Mouse (Mus musculus) layer of hippocampus, postnatal 10 days (tissue): ENCODE results near the gene Aanat. TPM values are rescaled to one million over a fixed set of nuclear protein-coding genes. Genes with fewer than 3 reads are reported as not detected.
A peak's percentile ranks its signal among the peaks of the same experiment; 100 is the strongest.

Source experiments
- DNase-seq, 2 experiments: peaks; one replicate each; pipeline ENCODE4 v3.0.0; 2021; ENCODE audit warnings: low spot score in 2 of 2
- total RNA-seq, 2 experiments: library from RNA; stranded (reverse); gene quantifications; 2 replicates each; pipeline ENCODE4 v1.2.3; 2021

Gene Aanat
- total RNA-seq, 2 experiments from 2014 or later, result 0.34 TPM; not detected in 1

DNA sequence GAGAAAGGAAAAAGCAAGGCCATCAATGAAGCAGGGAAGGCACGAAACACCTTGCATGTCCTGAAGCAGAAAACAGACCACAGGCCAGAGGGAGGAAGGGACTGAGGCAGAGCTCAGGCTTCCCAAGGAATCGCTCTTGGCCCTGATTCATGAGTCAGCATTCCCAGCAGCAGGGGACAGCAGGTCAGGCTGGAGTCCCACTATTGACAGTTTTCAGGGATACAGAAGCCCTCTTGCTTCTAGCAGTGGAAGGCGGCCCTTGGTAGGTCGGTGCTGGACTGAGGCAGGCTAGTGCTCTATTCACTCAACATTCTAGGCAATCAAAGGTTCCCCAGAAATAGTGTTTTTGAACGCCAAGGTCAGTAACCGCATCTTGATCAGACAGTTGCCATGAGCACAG lies 11.7 kb upstream of the Aanat start:
- DNase-seq, result no peak

DNA sequence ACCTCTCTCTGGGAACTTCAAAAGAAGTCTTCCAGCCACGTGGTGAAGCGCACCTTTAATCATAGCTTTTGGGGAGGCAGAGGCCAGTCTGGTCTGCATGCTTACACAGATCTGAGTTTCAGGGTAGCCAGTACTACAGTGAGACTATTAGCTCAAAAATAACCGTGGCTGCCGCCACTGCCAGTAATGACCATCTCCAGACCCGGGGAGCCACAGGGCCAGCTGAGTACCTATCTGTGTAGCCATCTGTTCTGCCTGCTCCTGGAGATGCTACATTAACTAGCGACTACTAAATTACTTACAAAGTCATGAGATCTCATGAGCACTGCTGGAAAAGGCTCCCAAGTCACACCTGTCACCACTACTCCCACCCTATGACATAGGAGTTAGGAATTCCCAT lies 11.2 kb upstream of the Aanat start:
- DNase-seq, result no peak

DNA sequence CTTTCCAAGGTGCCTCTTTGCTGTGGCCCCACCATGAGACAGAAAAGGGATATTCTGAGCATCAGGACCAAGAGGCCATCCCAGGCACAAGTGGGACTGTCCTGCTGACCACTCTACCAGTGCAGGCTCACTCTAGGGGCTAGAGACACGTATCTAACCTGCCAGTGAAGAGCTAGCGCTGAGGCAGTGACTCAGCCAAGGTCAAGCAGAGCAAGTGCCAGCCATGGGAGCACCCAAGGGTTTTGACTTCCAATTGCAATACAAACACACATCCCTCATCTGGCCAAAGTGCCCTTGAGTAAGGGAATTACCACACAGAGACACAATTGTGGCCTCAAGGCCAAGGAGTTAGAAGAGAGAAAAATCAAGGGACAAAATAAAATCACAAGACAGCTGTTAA lies 10.8 kb upstream of the Aanat start:
- no peak for DNase-seq

DNA sequence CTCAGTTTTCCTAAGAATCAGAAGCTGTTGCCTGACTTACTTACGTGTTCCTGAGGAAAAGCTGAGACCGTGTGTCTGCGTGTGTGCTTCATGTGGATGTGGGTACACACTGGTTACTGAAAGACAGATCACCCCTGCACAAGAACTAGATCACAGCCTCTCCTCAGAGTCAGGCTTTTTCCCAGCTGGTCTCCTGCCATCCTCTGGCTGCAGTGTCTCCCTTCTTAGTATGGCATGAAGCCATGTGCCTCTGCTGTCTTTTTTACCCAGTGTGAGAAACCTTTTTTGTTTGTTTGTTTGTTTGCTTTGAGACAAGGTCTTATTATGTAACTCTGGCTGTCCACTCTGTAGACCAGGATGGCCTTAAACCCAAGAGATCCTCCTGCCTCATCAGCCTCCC lies 7.0 kb upstream of the Aanat start:
- no peak for DNase-seq

DNA sequence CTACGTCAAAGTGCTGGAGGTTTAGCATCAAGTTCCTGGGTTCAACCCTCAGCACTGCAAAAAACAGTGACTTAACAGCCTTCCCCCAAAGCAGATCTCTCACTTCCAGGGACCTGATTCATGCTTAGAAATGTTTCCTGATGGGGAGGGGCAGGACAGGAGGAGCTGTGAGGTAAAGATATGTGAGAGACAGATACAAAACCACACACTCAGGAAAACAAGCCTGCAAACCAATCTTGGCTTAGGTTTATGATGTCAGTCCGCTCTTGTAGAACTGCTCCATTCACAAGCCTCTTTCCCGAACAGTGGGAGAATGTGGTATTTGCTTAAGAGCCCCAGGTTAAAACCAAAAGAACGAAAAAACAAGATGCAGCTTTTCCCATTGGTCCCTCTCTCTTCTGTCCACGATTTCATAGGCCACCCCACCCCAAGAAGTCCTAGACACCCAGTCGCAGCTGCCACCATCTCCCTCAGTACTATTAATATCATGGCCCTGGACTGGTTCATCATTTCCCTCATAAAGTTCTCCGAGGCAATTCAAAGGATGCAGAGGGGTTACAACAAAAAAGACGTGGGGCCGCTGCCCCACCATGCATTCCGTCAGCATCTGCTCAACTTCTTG lies 6.1 kb upstream of the Aanat start:
- DNase-seq, result no peak

DNA sequence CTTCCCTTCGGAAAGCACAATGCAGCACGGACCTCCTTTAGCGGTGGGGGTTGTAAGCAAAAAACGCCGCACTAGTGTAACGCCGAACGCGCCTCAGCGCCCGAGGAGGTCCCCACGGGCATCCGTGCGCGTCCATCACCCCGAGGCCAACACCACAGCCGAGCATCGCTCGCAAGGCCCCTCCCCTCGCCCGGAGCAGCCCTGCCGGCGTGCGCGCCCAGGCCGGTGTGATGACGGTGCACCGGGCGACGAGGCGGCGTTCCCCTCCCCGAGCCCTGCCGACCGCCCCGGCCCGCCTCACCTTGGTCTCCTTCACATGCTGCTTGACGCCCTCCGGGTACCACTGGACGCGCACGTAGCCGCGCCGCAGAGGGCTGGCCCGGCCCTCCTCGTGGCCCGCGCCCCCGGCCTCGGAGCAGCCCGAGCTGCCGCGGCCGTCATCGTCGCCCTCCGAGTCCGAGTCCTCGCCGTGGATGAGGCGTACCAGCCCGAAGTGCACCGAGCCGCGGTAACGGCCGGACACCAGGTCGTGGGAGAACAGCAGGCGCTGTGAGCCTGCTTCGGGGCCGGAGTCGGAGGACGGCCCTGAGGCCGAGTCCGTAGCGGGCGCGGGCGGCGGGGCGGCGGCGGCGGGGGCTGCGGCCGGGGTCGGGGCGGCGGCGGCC lies 5.4 kb upstream of the Aanat start:
- peak in 1 of 2 experiments; percentile 52 for DNase-seq

DNA sequence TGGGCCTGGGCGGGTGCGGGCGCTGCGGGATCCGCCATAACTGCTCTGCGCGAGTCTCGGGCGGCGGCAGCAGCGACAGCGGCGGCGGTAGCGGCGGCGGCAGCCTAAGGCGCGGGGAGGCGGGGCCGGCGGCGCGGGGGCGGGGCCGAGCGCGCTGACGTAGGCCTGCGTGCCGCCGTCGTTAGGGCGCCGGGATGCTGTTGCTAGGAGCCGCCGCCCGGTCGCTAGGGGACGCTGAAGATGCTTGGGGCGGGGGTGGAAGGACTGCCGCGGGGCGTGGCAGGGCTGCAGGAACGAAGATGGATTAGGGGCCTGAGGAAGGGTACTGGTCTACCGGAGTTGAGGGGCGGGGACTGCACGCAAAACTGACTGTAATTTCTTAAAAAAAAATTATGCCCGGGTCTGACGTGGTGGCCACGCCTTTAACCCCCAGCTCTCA lies 4.8 kb upstream of the Aanat start, which contains the start of gene Ube2o:
Ube2o (minus strand) TSS at position 72 of the 439 bp plus-strand sequence.
- peak; percentile 83 to 91 for DNase-seq

DNA sequence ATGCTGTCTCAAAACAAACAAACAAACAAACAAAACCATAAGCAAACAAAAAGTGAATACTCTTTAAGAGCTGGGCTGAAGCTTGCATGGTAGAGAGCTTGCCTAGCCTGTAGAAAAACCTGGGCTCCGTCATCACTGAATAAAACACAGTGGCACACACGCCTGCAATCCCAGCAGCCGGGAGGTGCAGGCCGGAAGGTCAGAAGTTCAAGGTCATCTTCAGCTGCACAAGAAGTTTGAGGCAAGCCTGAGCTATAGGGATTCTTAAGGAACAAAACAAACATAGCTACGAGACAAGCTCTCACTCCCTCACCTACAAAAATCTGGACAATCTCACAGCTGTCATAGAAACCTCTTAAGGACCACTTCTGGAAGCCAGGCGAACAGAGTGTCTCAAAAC lies 550 bp upstream of the Aanat start:
- DNase-seq, result no peak

DNA sequence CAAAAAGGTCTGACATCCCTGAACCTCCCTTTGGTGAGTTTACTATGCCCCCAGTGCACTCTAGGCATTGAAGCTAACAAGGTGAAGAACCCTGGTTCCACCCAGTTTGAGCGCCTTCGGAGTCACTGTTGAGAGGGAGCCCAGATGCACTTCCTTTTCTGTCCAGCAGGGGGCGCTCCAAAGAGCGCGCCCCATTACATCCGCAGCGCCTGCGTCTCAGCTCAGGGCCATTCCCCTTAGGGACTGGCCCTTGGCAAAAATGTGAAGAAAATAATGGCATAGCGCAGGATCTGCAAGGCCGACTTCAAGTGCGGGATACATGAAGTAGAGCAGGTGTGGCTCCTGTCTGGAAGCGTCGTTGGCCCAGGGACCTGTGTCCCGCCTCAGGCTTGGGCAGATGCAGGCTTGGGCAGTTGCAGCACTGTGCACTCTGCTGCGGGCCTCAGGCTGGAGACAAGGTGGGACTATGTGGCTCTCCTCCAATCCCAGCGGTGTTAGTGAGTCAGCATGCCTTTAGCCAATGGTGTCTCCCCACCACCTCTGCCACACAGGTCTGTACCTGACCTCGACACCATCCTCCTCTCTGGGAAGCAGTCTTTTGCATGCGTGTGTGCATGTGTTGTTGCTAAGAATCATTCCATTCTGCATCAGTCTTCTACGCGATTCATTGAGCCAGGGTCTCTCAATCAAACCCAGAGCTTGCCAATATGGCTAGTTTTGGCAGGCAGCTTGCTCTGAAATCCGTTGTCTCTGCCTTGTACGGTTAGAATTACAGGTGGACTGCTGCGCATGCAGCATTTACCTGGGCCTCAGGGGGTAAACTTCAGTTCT lies 784 bp downstream of the Aanat start:
- DNase-seq, result peak; percentile 77 to 79

DNA sequence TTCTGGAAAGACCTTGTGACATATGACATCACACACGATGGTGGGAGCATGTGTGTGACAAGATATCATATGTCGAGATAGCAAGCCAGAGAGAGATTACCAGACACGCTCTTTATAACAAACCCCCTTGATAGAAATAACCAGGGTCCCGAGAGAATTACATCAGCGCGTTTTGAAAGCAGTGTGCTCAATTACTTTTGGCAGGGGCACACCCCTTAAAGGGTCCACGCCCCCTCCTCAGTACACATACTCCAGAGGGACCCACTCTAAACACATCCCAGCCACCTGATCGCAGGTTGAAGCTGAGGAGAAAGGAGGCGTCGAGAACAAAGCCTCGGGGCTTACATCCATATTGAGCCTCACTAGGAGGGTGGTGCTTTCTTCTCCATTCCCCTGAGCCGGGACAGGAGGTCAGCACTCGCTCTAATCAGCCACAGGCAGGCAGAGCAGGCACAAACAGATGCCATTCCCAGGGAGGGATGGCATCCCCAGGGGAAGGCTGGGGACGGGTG lies 2.8 kb downstream of the Aanat start:
- DNase-seq, result no peak

DNA sequence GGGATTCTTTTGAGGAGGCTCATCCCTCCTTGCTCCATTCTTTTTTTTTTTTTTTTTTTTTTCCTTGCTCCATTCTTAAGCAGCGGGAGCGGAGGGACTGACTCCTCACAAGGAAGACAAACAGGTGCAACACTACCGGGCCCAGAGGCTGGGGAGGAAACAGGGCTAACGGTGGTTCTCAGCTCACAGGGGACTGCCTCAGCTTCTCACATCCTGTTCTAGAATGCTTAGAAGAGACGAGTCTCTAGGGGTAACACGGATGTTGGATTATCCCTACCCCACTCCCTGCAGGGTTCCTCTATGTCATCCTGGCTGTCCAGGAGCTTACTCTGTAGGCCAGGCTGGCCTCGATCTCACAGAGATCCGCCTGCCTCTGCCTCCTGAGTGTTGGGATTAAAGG lies 3.3 kb downstream of the Aanat start:
- DNase-seq, result no peak

DNA sequence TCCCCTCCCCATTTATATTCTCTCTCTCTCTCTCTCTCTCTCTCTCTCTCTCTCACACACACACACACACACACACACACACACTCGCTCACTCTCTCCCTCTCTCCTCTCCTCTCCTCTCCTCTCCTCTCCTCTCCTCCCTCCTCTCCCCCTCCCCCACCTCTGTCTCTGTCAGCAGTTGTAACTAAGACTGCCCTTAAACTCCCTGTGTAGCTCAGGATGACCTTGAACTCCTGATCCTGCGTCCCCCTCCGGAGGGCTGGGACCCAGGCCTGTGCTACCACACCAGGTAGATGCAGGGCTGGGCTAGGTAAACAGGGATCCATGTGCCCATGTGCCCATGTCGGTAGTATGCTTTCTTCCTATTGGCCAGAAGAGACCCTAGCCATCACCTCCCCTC lies 5.4 kb downstream of the Aanat start:
- DNase-seq, result no peak

DNA sequence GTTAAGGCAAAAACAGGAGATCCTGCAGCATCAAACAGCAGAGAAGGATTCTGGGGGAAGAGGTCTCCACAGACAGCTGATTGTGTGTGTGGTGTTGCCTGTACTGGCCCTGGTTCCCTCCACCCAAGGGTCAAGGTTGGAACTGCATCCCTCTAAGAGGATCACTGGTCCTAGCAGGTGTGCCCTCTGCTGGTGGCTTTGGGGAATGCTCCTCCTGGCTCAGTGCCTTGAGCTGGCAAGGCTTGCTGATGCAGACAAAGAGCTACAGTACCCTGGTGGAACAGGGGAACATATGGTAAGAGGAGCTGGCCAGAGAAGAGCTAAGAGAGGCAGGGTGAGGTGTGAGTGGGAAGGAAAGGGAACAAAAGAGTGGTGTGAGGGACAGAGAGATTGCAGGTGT lies 6.2 kb downstream of the Aanat start:
- peak; percentile 99 to 100 for DNase-seq

DNA sequence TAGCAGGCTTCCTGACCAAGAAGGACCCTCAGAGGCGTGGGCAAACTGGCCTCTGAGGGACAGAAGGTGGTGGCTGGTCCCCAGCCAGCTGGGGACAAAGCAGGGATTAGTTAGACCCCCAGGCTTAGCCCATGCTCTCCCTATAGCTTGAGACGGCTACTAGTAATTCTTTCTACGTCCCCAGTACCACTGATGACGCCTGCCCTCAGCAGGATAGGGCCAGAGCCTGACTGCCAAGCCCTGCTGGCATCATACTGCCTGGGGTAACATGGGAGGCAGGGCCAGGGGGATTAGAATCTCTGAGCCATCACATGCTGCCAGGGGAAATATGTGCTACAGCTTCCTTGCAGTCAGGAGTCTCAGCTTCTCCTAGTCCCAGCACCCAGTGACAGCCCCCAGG lies 7.1 kb downstream of the Aanat start:
- no peak for DNase-seq

DNA sequence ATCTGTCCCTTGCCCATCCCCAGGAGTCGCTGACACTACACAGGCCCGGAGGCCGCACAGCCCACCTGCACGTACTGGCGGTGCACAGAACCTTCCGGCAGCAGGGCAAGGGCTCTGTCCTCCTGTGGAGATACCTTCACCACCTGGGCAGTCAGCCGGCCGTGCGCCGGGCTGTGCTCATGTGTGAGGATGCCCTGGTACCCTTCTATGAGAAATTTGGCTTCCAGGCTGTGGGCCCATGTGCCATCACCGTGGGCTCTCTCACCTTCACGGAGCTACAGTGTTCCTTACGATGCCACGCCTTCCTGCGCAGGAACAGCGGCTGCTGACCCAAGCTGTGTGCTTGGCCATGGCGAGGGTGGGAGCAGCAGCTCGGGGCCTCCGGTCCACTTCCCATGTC lies 10.5 kb downstream of the Aanat start:
- no peak for DNase-seq

DNA sequence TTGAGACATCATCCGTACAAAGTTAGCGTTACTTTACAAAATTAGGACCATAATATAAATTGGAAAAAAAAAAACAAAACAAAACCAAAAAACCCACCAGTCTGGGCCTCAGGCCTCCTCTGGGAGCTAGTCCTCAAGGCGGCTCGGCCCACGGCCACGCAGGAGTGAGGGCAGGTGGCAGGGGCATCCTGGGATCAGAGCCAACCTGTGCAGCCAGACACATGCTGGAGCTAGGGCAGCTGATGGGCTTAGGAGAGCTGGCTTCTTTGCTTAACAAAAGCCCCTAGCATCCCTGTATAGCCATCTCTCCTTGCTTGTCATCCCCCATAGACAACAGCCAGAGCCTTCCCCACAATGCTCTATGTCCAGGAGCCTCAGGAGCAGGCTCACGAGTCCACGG lies 12.0 kb downstream of the Aanat start:
- no peak for DNase-seq

DNA sequence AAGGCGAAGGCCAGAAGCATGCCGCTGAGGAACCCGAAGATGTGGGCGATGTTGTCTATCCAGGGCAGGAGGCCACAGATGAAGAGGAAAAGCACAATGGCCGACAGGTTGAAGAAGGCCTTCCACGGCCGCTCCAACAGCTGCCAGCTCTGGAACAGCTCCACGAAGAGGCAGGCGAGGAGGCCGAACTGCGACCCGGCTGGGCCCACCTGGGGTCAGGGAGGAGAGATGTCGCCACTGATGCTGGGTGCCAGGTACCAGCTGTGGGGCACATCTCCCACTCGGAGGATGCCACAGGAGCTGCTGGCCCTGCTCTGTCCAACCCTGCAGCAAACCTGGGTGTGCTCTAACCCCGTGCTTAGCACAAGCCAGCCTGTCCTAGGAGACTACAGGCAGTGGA lies 13.0 kb downstream of the Aanat start:
- DNase-seq, result no peak

DNA sequence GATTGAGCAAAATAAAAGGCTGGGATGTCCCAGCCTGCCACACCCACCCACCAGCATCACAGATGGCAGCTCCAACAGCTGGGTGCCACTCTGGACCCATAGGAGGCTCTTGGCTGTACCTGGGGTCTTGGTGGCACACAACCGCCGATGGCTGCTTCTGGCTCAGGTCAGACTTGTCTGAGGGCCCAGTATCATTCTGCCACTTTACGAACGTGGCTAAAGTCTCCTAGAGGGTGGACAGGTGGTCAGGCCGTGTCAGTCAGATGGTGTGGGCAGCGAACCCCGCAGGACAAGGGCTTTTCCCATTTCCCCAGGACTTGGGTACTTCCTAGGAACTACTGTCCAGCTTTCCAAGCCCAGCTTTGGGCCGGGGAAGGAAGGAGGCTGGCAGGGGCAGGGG lies 14.9 kb downstream of the Aanat start:
- no peak for DNase-seq

DNA sequence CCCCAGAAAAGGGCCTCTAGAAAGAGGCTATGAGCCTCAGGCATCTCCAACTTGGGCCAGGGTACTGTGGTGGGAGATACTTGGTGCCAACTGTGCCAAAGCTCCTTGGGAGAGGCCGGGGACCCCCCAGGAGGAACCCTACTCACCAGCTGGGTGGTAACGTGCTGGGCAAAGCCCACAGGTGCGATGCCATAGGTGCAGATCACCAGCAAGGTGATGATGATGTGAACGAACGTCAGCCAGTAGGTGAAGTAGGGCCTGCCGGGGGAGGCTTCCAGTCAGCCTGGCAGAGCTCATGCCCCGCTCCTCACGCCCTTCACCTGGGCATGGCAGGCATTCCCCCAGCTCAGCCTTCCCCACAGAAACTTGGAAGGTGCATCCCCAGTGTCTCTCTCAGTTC lies 15.8 kb downstream of the Aanat start:
- no peak for DNase-seq

DNA sequence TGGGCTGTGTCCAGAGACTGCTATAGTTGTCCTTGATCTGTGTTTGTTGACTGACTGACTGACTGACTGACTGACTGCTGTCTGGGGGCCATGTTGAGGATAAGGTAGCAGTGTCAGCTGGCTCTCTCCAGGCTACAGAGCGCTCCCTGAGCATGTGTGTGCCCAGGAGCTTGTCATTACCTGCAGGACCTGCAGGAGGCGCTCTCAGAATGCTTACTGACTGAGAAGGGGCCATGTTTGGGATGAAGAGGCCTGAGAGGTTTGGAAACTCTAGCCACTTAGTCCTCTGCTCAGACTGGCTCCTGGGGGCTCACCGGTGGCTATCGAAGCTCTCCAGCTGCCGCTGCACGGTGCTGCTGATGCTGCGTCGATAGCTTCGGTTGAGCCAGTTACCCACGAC lies 17.1 kb downstream of the Aanat start:
- DNase-seq, result no peak

DNA sequence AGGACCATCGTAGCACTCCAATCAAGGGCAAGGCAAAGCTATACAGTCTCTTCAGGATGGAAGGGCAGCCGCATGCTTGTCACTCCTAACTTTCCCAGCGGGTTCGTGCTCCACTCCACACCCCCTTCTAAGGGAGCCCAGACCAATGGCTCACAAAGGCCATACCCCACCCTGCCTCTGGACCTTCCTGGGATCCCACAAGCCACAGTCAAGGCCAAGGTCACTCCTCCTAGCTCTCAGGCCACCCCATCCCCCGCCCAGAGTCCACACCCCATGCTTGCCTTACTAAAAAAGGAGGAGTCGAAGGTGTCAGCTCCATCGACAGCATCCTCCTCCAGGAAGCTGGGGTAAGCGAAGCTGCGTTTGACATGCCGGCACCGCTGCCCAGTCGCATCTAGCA lies 17.9 kb downstream of the Aanat start:
- DNase-seq, result no peak

DNA sequence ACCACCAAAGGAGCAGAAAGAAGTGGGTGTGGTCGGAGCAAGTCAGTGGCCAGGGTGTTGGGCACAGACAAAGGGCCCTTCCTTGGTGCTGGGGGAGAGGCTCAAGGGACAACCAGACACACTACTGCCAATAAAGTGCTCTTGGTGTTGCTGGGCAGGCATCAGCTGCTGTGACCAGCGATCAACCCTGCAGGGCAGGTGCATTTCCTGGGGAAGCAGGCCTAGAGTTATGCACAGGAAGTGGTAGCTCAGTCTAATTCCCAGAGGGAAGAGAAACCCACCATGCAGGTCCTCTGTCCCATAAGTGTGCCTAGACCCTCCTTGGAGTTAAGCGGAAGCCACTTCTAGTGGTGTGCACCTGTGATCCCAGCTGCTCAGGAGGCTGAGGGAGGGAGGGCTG lies 21.5 kb downstream of the Aanat start:
- no peak for DNase-seq
